In the genomic region with DNA sequence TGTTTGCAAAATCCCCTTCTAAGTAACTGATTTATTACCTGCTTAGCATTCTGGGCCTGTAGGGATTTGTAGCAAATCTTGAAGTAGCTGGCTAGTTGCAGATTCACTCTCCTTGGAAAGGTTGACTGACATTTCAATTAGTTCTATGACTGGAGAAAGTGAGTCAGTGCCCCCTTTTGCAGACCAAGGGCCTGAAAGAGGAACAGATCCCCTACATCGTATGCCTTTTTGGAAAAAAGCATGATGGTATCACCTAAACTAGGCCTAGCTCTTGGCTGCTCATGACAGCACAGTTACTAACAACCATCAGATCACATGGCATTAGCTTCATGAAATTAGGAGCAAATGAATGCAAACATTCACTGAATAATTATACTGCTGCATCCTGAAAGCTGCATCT, we compare ENCODE assay signal across 34 mouse cellular contexts. TPM values are rescaled to one million over a fixed set of nuclear protein-coding genes. Genes with fewer than 3 reads are reported as not detected.
"Had no signal": no experiment of that assay in that cellular context is flagged by ENCODE, and none has a peak within 500 bp of the region (broad histone marks: within the 10 kb centered on the region; RNA-seq: fewer than 3 reads in every experiment).

No protein-coding gene starts in this region.

- H3K9me3 ChIP-seq: heart, embryonic 10.5 days; heart, embryonic 12.5 days; heart, embryonic 13.5 days; heart, embryonic 15.5 days; hindbrain, embryonic 10.5 days; hindbrain, embryonic 12.5 days; hindbrain, embryonic 13.5 days; hindbrain, embryonic 15.5 days; intestine, embryonic 15.5 days; kidney, embryonic 15.5 days had no signal

- H3K36me3 ChIP-seq: heart, embryonic 10.5 days; heart, embryonic 12.5 days; heart, embryonic 13.5 days; heart, embryonic 15.5 days; hindbrain, embryonic 10.5 days; hindbrain, embryonic 12.5 days; hindbrain, embryonic 13.5 days; hindbrain, embryonic 15.5 days; intestine, embryonic 15.5 days; kidney, embryonic 15.5 days had no signal

- H3K4me2 ChIP-seq: heart, embryonic 11.5 days; heart, embryonic 12.5 days; heart, embryonic 13.5 days; heart, embryonic 15.5 days; hindbrain, embryonic 12.5 days; hindbrain, embryonic 13.5 days; hindbrain, embryonic 14.5 days; hindbrain, embryonic 15.5 days; intestine, embryonic 15.5 days; kidney, embryonic 15.5 days had no signal

- DNase-seq: heart, postnatal 10 days; heart, postnatal 14 days; heart, postnatal 36 days; heart, postnatal 4 days; kidney, adult 11 months; kidney, adult 18-20 months; kidney, adult 2 months; kidney, adult 8-10 months; kidney, adult 9 months; kidney, postnatal 10 days; kidney, postnatal 14 days; kidney, postnatal 25 days; kidney, postnatal 36 days; kidney, postnatal 4 days; layer of hippocampus, adult 9-11 months; layer of hippocampus, postnatal 36 days had no signal

- H3K9ac ChIP-seq: heart, embryonic 12.5 days; heart, embryonic 13.5 days; heart, embryonic 15.5 days; hindbrain, embryonic 12.5 days; hindbrain, embryonic 13.5 days; hindbrain, embryonic 14.5 days; hindbrain, embryonic 15.5 days; intestine, embryonic 15.5 days; kidney, embryonic 15.5 days had no signal

- H3K4me3 ChIP-seq: heart, embryonic 10.5 days; heart, embryonic 12.5 days; heart, embryonic 13.5 days; heart, embryonic 15.5 days; hindbrain, embryonic 10.5 days; hindbrain, embryonic 12.5 days; hindbrain, embryonic 13.5 days; hindbrain, embryonic 15.5 days; intestine, embryonic 15.5 days; kidney, embryonic 15.5 days; layer of hippocampus, adult 2 months; left cerebral cortex, adult 2 months had no signal

- H3K27me3 ChIP-seq: heart, embryonic 12.5 days; heart, embryonic 13.5 days; heart, embryonic 15.5 days; hindbrain, embryonic 15.5 days; intestine, embryonic 15.5 days had no signal

- H3K4me1 ChIP-seq: heart, embryonic 10.5 days; heart, embryonic 12.5 days; heart, embryonic 13.5 days; heart, embryonic 15.5 days; hindbrain, embryonic 10.5 days; hindbrain, embryonic 12.5 days; hindbrain, embryonic 13.5 days; hindbrain, embryonic 15.5 days; intestine, embryonic 15.5 days; kidney, embryonic 15.5 days had no signal

- H3K27ac ChIP-seq: heart, embryonic 10.5 days; heart, embryonic 13.5 days; heart, embryonic 15.5 days; hindbrain, embryonic 10.5 days; hindbrain, embryonic 12.5 days; hindbrain, embryonic 13.5 days; hindbrain, embryonic 14.5 days; hindbrain, embryonic 15.5 days; hindbrain, postnatal 0 days; intestine, embryonic 15.5 days; kidney, embryonic 15.5 days; kidney, postnatal 0 days; layer of hippocampus, adult 2 months; left cerebral cortex, adult 2 months had no signal

RNA-seq across cellular contexts. Expression of gene Egfl6, which starts 54.7 kb away (rescaled TPM):
- total RNA-seq: hematopoietic stem cell, adult 5-6 weeks had no signal
- polyA plus RNA-seq: inflammation-experienced regulatory T-cells, adult 6 months had no signal
